Mouse (Mus musculus) left cerebral cortex, postnatal 14 days (tissue): Measurements from ENCODE around the gene Zdhhc1. TPM values are rescaled to one million over a fixed set of nuclear protein-coding genes. Genes with fewer than 3 reads are reported as not detected.

Source experiments
- DNase-seq, 2 experiments: peaks; one replicate each; pipeline ENCODE4 v3.0.0; 2021 to 2022; ENCODE audit warnings: low spot score in 2 of 2, mixed read lengths in 1 of 2
- intact Hi-C: fragments of 180-260 bp; cut with DNase I; formaldehyde crosslinking; loops from one replicate; pipeline ENCODE4 v1.15.1; 2025
- total RNA-seq, 2 experiments: library from RNA; stranded (reverse); gene quantifications; 2 replicates each; pipeline ENCODE4 v1.2.3; 2021

Zdhhc1 gene
- total RNA-seq, 2 experiments from 2014 or later = 26.8 to 27.5 TPM

- no peak for DNase-seq
- intact Hi-C loops = loop anchor here (5.0 kb wide), 1 partner anchor 33 kb away; no protein-coding TSS in a partner anchor
These were observed 22.9 kb upstream of the Zdhhc1 start for GRCm38 (mm10) chr8:105519591-105519990.

GRCm38 (mm10) chr8:105518436-105519313, 22.0 kb upstream of the Zdhhc1 start, which contains the start of gene Hsd11b2:
TSS of gene Hsd11b2 (plus strand) at chr8:105518755.
- intact Hi-C loops = loop anchor here (5.0 kb wide), 1 partner anchor 34 kb away; no protein-coding TSS in a partner anchor
- peak; percentile 30 to 41 for DNase-seq

- intact Hi-C loops = loop anchor here (5.0 kb wide), 1 partner anchor 35 kb away; no protein-coding TSS in a partner anchor
- no peak for DNase-seq
These were observed 20.6 kb upstream of the Zdhhc1 start for GRCm38 (mm10) chr8:105517346-105517745.

- DNase-seq = peak; percentile 82
- intact Hi-C loops = loop anchor here (5.0 kb wide), 1 partner anchor 36 kb away; no protein-coding TSS in a partner anchor
These were observed 19.4 kb upstream of the Zdhhc1 start for GRCm38 (mm10) chr8:105516018-105516645.

GRCm38 (mm10) chr8:105514656-105515055, 18.0 kb upstream of the Zdhhc1 start:
- intact Hi-C loops = loop anchor here (5.0 kb wide), 1 partner anchor 38 kb away; no protein-coding TSS in a partner anchor
- no peak for DNase-seq

GRCm38 (mm10) chr8:105514194-105514593, 17.5 kb upstream of the Zdhhc1 start:
- no peak for DNase-seq
- intact Hi-C loops = no loop called here

GRCm38 (mm10) chr8:105509997-105510735, 13.5 kb upstream of the Zdhhc1 start:
- no peak for DNase-seq

GRCm38 (mm10) chr8:105508758-105509157, 12.1 kb upstream of the Zdhhc1 start:
- intact Hi-C loops = no loop called here
- DNase-seq = no peak

More at GRCm38 (mm10) chr8:105509997-105510735, 13.5 kb upstream of the Zdhhc1 start:
- intact Hi-C loops = no loop called here

- DNase-seq = no peak
- intact Hi-C loops = no loop called here
These were observed 10.3 kb upstream of the Zdhhc1 start for GRCm38 (mm10) chr8:105506977-105507376.

- DNase-seq = no peak
- intact Hi-C loops = no loop called here
These were observed 7.9 kb upstream of the Zdhhc1 start for GRCm38 (mm10) chr8:105504617-105505016.

GRCm38 (mm10) chr8:105499787-105500186, 3.1 kb upstream of the Zdhhc1 start:
- no peak for DNase-seq
- intact Hi-C loops = no loop called here

- DNase-seq = no peak
- intact Hi-C loops = no loop called here
These were observed 1.1 kb downstream of the Zdhhc1 start for GRCm38 (mm10) chr8:105495350-105496302.

GRCm38 (mm10) chr8:105494566-105494965, 2.1 kb downstream of the Zdhhc1 start:
- intact Hi-C loops = no loop called here
- DNase-seq = no peak

- intact Hi-C loops = no loop called here
- no peak for DNase-seq
These were observed 3.2 kb downstream of the Zdhhc1 start for GRCm38 (mm10) chr8:105493495-105493894.

GRCm38 (mm10) chr8:105489281-105489680, 7.4 kb downstream of the Zdhhc1 start:
- intact Hi-C loops = no loop called here
- DNase-seq = no peak

GRCm38 (mm10) chr8:105488082-105488481, 8.6 kb downstream of the Zdhhc1 start:
- no peak for DNase-seq
- intact Hi-C loops = no loop called here

- intact Hi-C loops = no loop called here
- DNase-seq = peak in 1 of 2 experiments; percentile 37
These were observed 12.3 kb downstream of the Zdhhc1 start for GRCm38 (mm10) chr8:105484392-105484791.

- DNase-seq = no peak
- intact Hi-C loops = no loop called here
These were observed 12.7 kb downstream of the Zdhhc1 start for GRCm38 (mm10) chr8:105484030-105484368.
